Mouse (Mus musculus): ENCODE data around the gene Elmo1. TPM values are rescaled to one million over a fixed set of nuclear protein-coding genes. Genes with fewer than 3 reads are reported as not detected.

Gene Elmo1
- polyA plus RNA-seq, 1 experiment = 0.01 TPM

DNA sequence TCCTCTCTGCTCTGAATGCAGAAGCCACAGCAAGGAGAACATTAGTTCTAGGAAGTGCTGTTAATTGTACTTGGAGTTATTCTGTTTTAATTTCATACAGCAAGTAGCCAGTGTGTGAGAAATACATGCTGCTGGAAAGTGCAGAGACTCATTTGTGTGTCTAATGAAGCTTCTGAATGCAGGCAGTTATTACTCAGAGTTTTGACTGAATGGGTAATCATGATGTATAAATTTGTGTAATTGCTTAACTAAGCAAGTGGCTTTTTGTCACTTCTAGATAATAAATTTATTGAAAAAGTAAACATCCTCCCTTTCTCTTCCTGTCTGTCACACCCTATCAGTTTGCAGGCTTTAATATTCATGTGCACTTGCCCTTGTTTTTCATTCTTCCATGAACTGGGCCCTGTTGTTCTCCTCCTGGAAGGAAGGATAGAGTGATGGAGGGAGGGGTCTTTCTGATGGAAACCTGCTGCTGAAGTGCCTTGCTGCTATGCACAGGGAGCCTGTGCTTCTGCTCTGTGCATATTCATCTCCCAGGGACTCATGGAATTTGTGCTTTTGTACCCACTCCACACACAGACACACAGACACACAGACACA, 159.8 kb downstream of the Elmo1 start:
- no peaks in the 10 kb centered on the region for H3K9me3 ChIP-seq (ENCODE audit: control insufficient read depth, low read length)
- no peaks in the 10 kb centered on the region for H3K4me1 ChIP-seq (ENCODE audit: control insufficient read depth)
- no peak for TF ChIP-seq TAL1 (IDR thresholded peaks at IDR 0.05; ENCODE audit: low read length)
- TF ChIP-seq GATA1 (IDR thresholded peaks at IDR 0.05; ENCODE audit: low read length) = no peak
- no peaks in the 10 kb centered on the region for H3K27me3 ChIP-seq (ENCODE audit: control insufficient read depth)
- no peak overlapping the region for H3K4me3 ChIP-seq (replicated peaks)
- no peaks in the 10 kb centered on the region for H3K36me3 ChIP-seq (ENCODE audit: control insufficient read depth)

DNA sequence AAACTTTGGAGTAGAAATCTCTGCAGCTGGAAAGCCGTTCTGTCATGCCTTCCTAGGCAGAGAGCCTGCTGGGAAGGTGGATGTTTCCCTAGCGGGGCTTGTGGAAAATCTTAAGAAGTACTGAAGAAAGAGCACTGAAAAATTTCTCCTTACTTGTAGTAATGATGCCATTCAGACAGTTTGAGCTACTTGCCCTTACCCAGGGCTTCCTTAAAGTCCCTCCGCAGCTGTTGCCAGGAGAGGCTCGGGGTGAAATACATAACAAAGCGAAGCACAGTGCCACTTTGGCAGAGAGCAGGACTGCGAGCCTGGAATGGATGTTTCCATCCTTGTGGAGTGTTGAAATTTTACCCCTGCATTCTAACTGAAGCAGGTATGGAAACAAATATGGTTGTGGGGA, 164.5 kb downstream of the Elmo1 start:
- Histone ChIP-seq H3K9me3 (ENCODE audit: control insufficient read depth, low read length) (no peaks in the 10 kb centered on the region), H3K4me3 (replicated peaks) (no peak overlapping the region), H3K4me1 (ENCODE audit: control insufficient read depth) (no peaks in the 10 kb centered on the region), H3K36me3 (ENCODE audit: control insufficient read depth) (no peaks in the 10 kb centered on the region), H3K27me3 (ENCODE audit: control insufficient read depth) (no peaks in the 10 kb centered on the region)
- TF ChIP-seq GATA1 (IDR thresholded peaks at IDR 0.05; ENCODE audit: low read length) (no peak), TAL1 (IDR thresholded peaks at IDR 0.05; ENCODE audit: low read length) (no peak)

DNA sequence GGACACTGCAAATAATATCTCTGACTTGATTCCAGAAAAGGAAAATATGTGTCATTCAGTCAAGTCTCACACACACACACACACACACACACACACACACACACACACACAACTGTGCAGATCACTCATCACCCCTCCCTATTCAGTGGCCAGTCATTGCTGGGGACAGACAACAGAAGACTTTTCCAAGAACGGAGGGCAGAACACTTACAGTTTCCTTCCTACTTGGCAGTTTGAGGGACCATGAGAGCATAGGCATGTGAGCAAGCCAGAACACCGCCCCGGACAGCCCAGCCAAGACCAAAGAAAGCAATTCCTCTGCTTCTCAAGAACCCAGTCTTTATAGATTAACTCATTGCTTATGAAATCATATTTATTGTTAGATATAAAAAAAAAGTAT, 165.0 kb downstream of the Elmo1 start:
- H3K27me3 ChIP-seq (ENCODE audit: control insufficient read depth) = no peaks in the 10 kb centered on the region
- no peaks in the 10 kb centered on the region for H3K36me3 ChIP-seq (ENCODE audit: control insufficient read depth)
- H3K4me1 ChIP-seq (ENCODE audit: control insufficient read depth) = no peaks in the 10 kb centered on the region
- no peak for TF ChIP-seq GATA1 (IDR thresholded peaks at IDR 0.05; ENCODE audit: low read length)
- no peak for TF ChIP-seq TAL1 (IDR thresholded peaks at IDR 0.05; ENCODE audit: low read length)
- no peaks in the 10 kb centered on the region for H3K9me3 ChIP-seq (ENCODE audit: control insufficient read depth, low read length)
- H3K4me3 ChIP-seq (replicated peaks) = no peak overlapping the region

DNA sequence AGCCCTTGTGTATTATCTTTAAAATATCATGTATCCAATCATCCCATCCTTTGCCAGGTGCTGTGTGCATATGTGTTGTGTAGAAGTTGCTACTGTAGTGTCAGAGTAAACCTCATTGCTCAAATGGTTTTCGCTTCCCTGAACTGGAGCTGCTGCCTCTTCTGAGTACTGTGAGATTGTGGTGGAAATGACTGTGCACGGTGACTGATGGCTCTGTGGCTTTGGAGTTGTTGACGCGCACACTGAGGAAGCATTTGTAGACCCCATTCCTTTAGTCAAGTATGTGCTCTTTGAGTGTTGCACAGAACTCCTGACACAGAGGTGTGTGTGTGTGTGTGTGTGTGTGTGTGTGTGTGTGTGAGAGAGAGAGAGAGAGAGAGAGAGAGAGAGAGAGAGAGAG, 166.2 kb downstream of the Elmo1 start:
- no peak overlapping the region for H3K4me3 ChIP-seq (replicated peaks)

DNA sequence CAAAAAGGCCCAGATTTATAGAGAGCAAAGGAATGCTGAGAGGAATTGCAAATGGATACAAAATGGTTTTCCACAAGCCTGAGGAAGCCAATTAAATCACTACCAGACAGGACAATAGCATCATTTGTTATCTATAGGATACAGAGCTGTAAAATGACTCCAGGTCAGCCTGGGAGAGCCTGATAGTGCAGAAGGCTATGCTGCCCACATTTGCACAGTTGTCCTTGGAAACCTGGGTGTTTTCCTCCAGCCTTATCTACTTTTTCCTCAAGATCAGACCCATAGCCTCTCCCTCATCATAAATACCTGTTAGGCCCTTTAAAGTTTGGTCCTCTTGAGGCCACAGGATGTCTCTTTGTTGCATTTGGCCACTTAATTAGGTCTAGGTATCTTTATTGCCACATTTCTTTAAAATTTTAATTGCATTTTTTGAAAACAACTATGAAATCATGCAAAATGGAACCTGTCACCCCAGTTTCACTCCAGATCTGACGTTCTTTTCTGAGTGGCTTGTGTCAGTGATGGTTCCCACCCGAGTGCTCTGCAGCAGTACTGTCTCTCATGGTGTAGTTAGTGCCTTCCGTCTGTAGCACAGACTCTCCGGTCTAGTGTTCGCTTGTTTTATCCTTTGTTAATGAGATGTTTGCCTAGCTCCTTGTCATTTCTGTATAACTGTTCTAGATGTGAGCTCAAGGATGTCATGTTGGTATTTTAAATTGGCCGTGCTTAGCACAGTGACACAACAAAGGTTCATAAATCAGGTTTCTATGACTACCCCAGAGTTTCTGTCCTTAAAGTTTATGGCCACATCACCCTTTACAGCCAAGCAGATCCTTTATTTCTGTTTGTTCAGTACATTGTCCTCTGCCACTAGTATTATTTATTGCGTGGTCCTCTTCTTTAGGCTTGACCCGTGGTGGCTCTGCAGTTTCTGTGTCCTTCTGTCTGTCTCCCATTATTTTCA, 167.4 kb downstream of the Elmo1 start:
- TF ChIP-seq GATA1 (IDR thresholded peaks at IDR 0.05; ENCODE audit: low read length) = no peak
- TF ChIP-seq TAL1 (IDR thresholded peaks at IDR 0.05; ENCODE audit: low read length) = no peak
- Histone ChIP-seq H3K4me3 (replicated peaks) (no peak overlapping the region), H3K27me3 (ENCODE audit: control insufficient read depth) (no peaks in the 10 kb centered on the region), H3K9me3 (ENCODE audit: control insufficient read depth, low read length) (no peaks in the 10 kb centered on the region), H3K4me1 (ENCODE audit: control insufficient read depth) (no peaks in the 10 kb centered on the region), H3K36me3 (ENCODE audit: control insufficient read depth) (no peaks in the 10 kb centered on the region)

More for the DNA sequence above, 166.2 kb downstream of the Elmo1 start:
- Histone ChIP-seq H3K9me3 (ENCODE audit: control insufficient read depth, low read length) (no peaks in the 10 kb centered on the region), H3K4me1 (ENCODE audit: control insufficient read depth) (no peaks in the 10 kb centered on the region), H3K27me3 (ENCODE audit: control insufficient read depth) (no peaks in the 10 kb centered on the region), H3K36me3 (ENCODE audit: control insufficient read depth) (no peaks in the 10 kb centered on the region)
- TF ChIP-seq TAL1 (IDR thresholded peaks at IDR 0.05; ENCODE audit: low read length) = no peak
- no peak for TF ChIP-seq GATA1 (IDR thresholded peaks at IDR 0.05; ENCODE audit: low read length)

DNA sequence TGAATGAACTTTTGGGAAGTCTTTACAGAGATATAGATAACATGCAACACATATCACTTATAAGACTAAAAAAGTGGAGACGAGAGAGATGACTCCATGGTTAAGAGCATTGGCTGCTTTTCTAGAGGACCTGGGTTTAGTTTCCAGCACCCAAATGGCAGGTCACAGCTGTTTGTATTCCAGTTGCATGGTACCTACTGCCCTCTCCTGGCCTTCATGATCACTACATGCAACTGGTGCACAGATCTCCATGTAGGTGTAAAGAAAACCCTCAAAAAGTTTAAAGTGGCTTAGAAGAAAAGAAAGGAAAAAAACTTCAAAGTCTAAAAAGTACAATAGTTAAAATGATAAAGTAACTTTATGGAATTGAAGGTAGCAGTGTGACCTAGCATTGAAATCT, 172.8 kb downstream of the Elmo1 start:
- H3K4me3 ChIP-seq (replicated peaks) = no peak overlapping the region
- no peaks in the 10 kb centered on the region for H3K9me3 ChIP-seq (ENCODE audit: control insufficient read depth, low read length)
- no peaks in the 10 kb centered on the region for H3K36me3 ChIP-seq (ENCODE audit: control insufficient read depth)
- H3K4me1 ChIP-seq (ENCODE audit: control insufficient read depth) = no peaks in the 10 kb centered on the region
- no peaks in the 10 kb centered on the region for H3K27me3 ChIP-seq (ENCODE audit: control insufficient read depth)
- TF ChIP-seq TAL1 (IDR thresholded peaks at IDR 0.05; ENCODE audit: low read length) = no peak
- TF ChIP-seq GATA1 (IDR thresholded peaks at IDR 0.05; ENCODE audit: low read length) = no peak

DNA sequence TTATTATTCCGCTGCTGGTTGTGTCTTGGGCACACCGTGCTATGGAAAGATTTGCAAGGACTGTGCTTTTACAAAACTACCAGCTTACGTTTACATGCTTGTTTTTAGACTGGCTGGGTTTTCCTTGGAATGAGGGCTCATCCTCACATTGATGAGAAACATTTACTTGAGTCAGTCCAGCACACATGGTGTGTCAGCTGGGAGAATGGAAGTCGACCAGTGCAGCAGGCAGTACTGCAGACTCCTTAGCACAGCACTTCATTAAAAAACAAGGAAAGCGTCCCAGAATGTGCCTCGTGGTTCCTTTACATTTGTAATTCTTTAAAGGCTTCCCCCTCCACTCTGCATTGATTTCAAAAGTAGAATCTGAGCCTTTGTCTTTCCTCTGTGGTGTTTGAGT, 179.8 kb downstream of the Elmo1 start:
- H3K4me1 ChIP-seq (ENCODE audit: control insufficient read depth) = no peaks in the 10 kb centered on the region
- no peak overlapping the region for H3K4me3 ChIP-seq (replicated peaks)
- TF ChIP-seq GATA1 (IDR thresholded peaks at IDR 0.05; ENCODE audit: low read length) (no peak), TAL1 (IDR thresholded peaks at IDR 0.05; ENCODE audit: low read length) (no peak)
- no peaks in the 10 kb centered on the region for H3K27me3 ChIP-seq (ENCODE audit: control insufficient read depth)
- no peaks in the 10 kb centered on the region for H3K9me3 ChIP-seq (ENCODE audit: control insufficient read depth, low read length)
- H3K36me3 ChIP-seq (ENCODE audit: control insufficient read depth) = no peaks in the 10 kb centered on the region

DNA sequence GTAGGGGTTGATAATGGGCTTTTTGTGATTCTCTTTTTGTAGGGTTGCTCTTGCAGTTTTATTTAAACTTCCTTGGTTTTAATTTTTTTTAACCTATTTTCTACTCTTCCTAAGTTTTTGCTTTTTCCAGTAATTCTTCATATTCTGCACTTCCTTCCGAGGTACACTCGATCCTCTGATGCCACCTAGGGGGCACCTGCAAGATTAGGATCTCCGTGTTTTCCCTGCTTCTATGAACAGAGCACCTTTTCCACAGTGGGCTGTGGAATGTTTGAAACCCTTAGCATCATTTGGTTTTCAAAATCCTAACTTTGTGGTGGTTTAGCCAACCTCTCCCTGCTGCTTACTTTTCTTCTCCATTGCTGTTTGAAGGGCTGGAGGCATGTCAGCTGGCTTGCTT, 181.4 kb downstream of the Elmo1 start:
- H3K4me1 ChIP-seq (ENCODE audit: control insufficient read depth) = no peaks in the 10 kb centered on the region
- no peaks in the 10 kb centered on the region for H3K27me3 ChIP-seq (ENCODE audit: control insufficient read depth)
- H3K4me3 ChIP-seq (replicated peaks) = no peak overlapping the region
- H3K36me3 ChIP-seq (ENCODE audit: control insufficient read depth) = no peaks in the 10 kb centered on the region
- TF ChIP-seq TAL1 (IDR thresholded peaks at IDR 0.05; ENCODE audit: low read length) = no peak
- no peak for TF ChIP-seq GATA1 (IDR thresholded peaks at IDR 0.05; ENCODE audit: low read length)
- H3K9me3 ChIP-seq (ENCODE audit: control insufficient read depth, low read length) = no peaks in the 10 kb centered on the region

DNA sequence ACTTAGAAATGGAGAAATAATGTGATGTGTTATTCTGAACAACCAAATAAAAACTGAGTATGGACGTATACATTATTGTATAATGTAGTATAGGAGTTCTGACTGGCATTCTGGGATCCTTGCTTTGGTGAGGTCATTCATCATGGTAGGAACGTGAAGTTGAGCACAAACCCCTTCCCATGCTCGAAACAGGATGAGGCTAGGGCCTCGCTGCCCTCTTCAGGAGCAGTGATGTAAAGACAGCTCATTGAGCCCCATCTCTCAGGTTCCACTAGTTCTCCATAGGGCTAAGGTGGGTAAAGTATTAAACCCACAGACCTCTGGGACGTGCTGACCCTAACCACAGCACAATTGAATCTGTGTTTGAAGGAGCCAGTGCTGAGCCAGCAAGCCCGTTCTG, 182.2 kb downstream of the Elmo1 start:
- Histone ChIP-seq H3K27me3 (ENCODE audit: control insufficient read depth) (no peaks in the 10 kb centered on the region), H3K4me3 (replicated peaks) (no peak overlapping the region), H3K4me1 (ENCODE audit: control insufficient read depth) (no peaks in the 10 kb centered on the region), H3K9me3 (ENCODE audit: control insufficient read depth, low read length) (no peaks in the 10 kb centered on the region), H3K36me3 (ENCODE audit: control insufficient read depth) (no peaks in the 10 kb centered on the region)
- TF ChIP-seq TAL1 (IDR thresholded peaks at IDR 0.05; ENCODE audit: low read length) (no peak), GATA1 (IDR thresholded peaks at IDR 0.05; ENCODE audit: low read length) (no peak)
